Mouse (Mus musculus) hindbrain, postnatal 0 days (tissue): ENCODE measurements around the gene Gnaq. TPM values are rescaled to one million over a fixed set of nuclear protein-coding genes. Genes with fewer than 3 reads are reported as not detected.
A peak's percentile ranks its signal among the peaks of the same experiment; 100 is the strongest.

Experiments used
- ATAC-seq: fragments of 200-750 bp; cut with Nextera tagmentation; 2 replicates; pipeline ENCODE4 v1.8.0; 2017; ENCODE audit warnings: mild to moderate bottlenecking, moderate TSS enrichment, moderate library complexity
- DNase-seq: peaks from one replicate; pipeline ENCODE4 v3.0.0-alpha.2; 2015; ENCODE audit warnings: low spot score
- H3K27ac ChIP-seq: fragments of 300-500 bp; sonication (generic); 2 replicates; pipeline ENCODE4 v1.5.1; 2014; ENCODE audit warnings: mild to moderate bottlenecking
- H3K27me3 ChIP-seq: fragments of 300-500 bp; sonication (generic); 2 replicates; pipeline ENCODE4 v1.6.1; 2014; ENCODE audit warnings: low read length, mixed read lengths; ENCODE audit not compliant: insufficient read depth
- H3K36me3 ChIP-seq: fragments of 300-500 bp; sonication (generic); 2 replicates; pipeline ENCODE4 v1.6.1; 2014; ENCODE audit warnings: low read length, mixed read lengths; ENCODE audit not compliant: insufficient read depth
- H3K4me1 ChIP-seq: fragments of 300-500 bp; sonication (generic); 2 replicates; pipeline ENCODE4 v1.6.1; 2014; ENCODE audit warnings: antibody characterized with exemption, low read length, mixed read lengths; ENCODE audit not compliant: insufficient read depth
- H3K4me2 ChIP-seq: fragments of 300-500 bp; sonication (generic); 2 replicates; pipeline ENCODE4 v1.6.1; 2014; ENCODE audit warnings: low read depth, mild to moderate bottlenecking, low read length, moderate library complexity, mixed read lengths
- H3K4me3 ChIP-seq: fragments of 300-500 bp; sonication (generic); 2 replicates; pipeline ENCODE4 v1.5.1; 2014; ENCODE audit warnings: low read length
- H3K9ac ChIP-seq: fragments of 300-500 bp; sonication (generic); replicated peaks from 2 replicates; pipeline ENCODE4 v1.6.1; 2014; ENCODE audit warnings: mild to moderate bottlenecking, low read length, moderate library complexity, mixed read lengths
- H3K9me3 ChIP-seq: fragments of 300-500 bp; sonication (generic); 2 replicates; pipeline ENCODE4 v1.6.1; 2016; ENCODE audit warnings: low read length, mixed read lengths
- CTCF ChIP-seq: IDR thresholded peaks from 2 replicates; pipeline ENCODE4 v1.5.1; 2016; ENCODE audit warnings: antibody characterized with exemption, control low read depth, low read depth
- WGBS: fragments of 180-500 bp; shearing (Covaris S2); extraction: QIAGEN DNeasy Blood & Tissue Kit; methylation state at CpG from one replicate; pipeline ENCODE4 v1.1.7; 2014; 5-methylcytosine and 5-hydroxymethylcytosine counted together
- polyA plus RNA-seq: library from polyadenylated mRNA; unstranded; fragments of >200 nt; fragmentation: Nextera tagmentation; extraction: Ambion mirVana; gene quantifications from 2 replicates; pipeline ENCODE4 v1.2.1, GENCODE M21; 2015
- total RNA-seq: library from RNA; depleted of rRNA; stranded (reverse); fragments of >200 nt; gene quantifications from 2 replicates; pipeline ENCODE4 v1.2.3, GENCODE M21; 2014

Gene Gnaq
- total and polyA plus RNA-seq, 2 experiments from 2014 or later: 85.7 to 101 TPM

DNA sequence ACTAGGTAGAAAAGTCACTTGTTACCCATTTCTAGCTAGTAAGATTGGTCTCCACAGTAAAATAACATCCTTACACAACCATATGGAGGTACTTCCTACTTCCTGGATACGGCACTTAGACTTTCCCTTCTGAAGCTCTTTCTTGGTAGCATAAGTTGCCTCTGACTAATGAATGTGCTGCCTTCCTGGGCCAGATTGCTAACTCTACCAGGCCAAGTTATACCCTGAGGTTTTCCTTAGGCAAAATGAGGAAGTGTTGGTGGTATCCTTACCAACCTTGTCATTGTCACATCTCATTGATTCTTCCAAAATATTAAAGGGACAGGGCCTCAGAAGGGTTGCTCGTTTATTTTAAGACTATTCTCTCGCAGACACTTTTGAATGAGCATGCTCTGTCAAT is 22.0 kb upstream of the Gnaq start:
- 82% methylated on average over 3 of the region's 3 CpGs for WGBS
- TF ChIP-seq CTCF: no peak
- no peak for ATAC-seq

DNA sequence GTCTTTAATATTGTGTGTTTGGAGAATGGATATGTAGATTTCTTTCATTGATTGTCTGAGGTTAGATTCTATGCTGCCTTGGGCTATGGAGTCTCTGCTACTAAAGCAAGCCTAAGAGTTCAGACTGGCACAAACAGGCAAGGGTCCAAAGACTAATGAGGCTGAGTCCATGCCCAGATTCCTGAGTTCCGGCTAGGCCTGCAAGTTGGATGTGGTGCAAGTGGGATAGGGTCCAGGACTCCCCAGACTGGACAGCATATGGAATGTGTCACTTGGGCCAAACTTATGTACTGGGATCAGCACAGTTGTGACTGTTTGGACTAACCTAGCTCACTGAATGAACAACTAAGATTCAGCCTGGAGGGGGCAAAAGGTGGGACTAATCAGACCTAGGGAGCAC is 19.3 kb upstream of the Gnaq start:
- Histone ChIP-seq H3K4me2 (no peak overlapping the region), H3K36me3 (no peaks in the 10 kb centered on the region), H3K27ac (no peak overlapping the region), H3K4me3 (no peak overlapping the region), H3K4me1 (no peaks in the 10 kb centered on the region), H3K27me3 (no peaks in the 10 kb centered on the region), H3K9me3 (no peaks in the 10 kb centered on the region), H3K9ac (no peak overlapping the region)
- ATAC-seq: peak; percentile 81; the same call in 1 of the 2 replicates
- WGBS: 41% methylated on average over 1 of the region's 1 CpGs
- peak; percentile 78 for DNase-seq
- TF ChIP-seq CTCF: no peak

More for the DNA sequence above, 22.0 kb upstream of the Gnaq start:
- Histone ChIP-seq H3K9me3 (no peaks in the 10 kb centered on the region), H3K4me1 (no peaks in the 10 kb centered on the region), H3K36me3 (no peaks in the 10 kb centered on the region), H3K4me3 (no peak overlapping the region), H3K4me2 (no peak overlapping the region), H3K27me3 (no peaks in the 10 kb centered on the region), H3K27ac (no peak overlapping the region), H3K9ac (no peak overlapping the region)
- no peak for DNase-seq

DNA sequence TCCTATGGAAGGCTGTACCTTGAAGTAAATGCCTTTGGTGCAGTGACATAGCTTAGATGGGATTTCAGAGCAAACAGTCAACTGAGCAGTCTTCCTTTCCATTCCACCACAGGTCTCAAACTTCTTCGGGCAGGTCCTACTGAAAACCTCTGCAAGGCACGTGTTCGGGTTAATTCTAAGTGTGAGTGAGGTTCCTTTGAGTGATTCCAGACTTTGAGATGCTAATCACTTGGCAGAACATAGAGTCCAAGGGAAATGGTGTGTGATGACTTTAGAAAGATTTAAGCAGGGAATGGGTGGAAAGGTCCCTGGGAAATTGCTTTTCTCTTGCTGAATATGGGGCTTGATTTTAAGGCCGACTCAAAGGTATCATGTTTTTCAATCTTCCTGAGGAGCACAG is 14.2 kb upstream of the Gnaq start:
- H3K4me2 ChIP-seq: no peak overlapping the region
- no peak for ATAC-seq
- H3K4me1 ChIP-seq: no peaks in the 10 kb centered on the region
- 76% methylated on average over 4 of the region's 4 CpGs for WGBS
- H3K27ac ChIP-seq: no peak overlapping the region
- no peaks in the 10 kb centered on the region for H3K27me3 ChIP-seq
- H3K9me3 ChIP-seq: no peaks in the 10 kb centered on the region
- no peaks in the 10 kb centered on the region for H3K36me3 ChIP-seq
- no peak for DNase-seq
- H3K9ac ChIP-seq: no peak overlapping the region
- no peak for TF ChIP-seq CTCF
- H3K4me3 ChIP-seq: no peak overlapping the region

DNA sequence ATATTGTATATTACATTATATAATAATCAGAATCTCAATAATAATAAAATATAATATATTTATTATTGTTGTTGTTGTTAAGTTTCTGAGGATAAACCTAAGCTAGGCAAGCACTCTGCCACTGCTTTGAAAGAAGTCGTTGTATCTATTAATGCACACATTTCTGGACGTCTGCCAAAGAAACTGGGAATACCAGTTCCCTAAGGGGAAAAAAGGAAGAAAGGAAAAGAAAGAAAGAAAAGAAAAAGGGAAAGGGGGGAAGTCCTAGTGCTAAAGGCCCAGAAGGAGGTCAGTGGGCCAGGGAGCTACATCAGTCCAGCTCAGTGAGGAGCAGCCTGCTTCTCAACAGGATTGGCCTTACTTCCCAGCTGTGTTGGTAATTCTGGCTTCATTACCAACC is 11.3 kb upstream of the Gnaq start:
- Histone ChIP-seq H3K36me3 (no peaks in the 10 kb centered on the region), H3K4me1 (no peaks in the 10 kb centered on the region), H3K4me2 (no peak overlapping the region), H3K27ac (no peak overlapping the region), H3K4me3 (no peak overlapping the region), H3K9me3 (no peaks in the 10 kb centered on the region), H3K27me3 (no peaks in the 10 kb centered on the region), H3K9ac (no peak overlapping the region)
- no peak for TF ChIP-seq CTCF
- 22% methylated on average over 2 of the region's 2 CpGs for WGBS
- peak; percentile 41 for DNase-seq
- ATAC-seq: no peak

DNA sequence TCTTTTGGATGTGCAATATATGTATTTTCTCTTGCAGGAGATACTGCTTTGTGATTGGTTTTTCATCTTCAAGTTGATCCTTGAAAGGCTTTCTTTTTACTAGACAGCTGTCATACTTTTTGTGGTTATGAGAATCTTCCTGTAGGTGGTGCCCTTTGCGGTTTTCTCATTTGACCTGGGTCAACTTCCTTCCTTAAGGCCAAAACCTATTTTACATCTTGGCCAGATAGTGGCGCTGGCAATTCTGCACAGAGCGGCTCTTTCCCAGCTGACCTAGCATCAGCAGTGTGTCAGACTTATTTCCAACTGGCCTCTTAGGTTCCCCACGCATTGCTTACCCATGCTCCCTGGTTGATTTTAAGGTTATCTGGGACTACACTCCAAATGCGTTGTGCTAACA is 3.9 kb upstream of the Gnaq start:
- Histone ChIP-seq H3K27ac (no peak overlapping the region), H3K4me1 (no peaks in the 10 kb centered on the region), H3K4me2 (no peak overlapping the region), H3K36me3 (no peaks in the 10 kb centered on the region), H3K4me3 (no peak overlapping the region), H3K9me3 (no peaks in the 10 kb centered on the region), H3K27me3 (no peaks in the 10 kb centered on the region), H3K9ac (no peak overlapping the region)
- 45% methylated on average over 5 of the region's 5 CpGs for WGBS
- peak; percentile 23 for TF ChIP-seq CTCF
- no peak for ATAC-seq
- DNase-seq: peak; percentile 32

DNA sequence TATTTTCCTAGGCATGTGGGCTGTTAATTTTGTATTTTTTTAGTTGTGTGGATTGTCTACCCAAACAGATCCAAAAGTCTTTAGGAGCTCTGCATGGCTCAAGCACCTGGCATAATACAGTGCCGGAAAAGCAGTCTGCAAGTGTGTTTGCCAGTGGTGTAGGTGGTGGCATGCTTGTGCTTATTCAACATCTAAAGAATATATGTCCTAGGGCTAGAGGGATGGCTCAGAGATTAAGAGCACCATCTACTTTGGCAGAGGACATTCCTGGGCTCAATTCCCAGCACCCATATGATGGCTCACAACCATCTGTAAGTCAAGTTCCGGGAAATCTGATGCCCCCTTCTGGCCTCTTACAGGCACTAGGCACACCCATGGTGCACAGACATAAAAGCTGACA is 3.5 kb upstream of the Gnaq start:
- 93% methylated on average over 2 of the region's 2 CpGs for WGBS
- TF ChIP-seq CTCF: 0 out of 2 replicates have a peak, but pooled peaks have one; percentile 11
- Histone ChIP-seq H3K4me1 (no peaks in the 10 kb centered on the region), H3K9ac (no peak overlapping the region), H3K27me3 (no peaks in the 10 kb centered on the region), H3K9me3 (no peaks in the 10 kb centered on the region), H3K4me3 (no peak overlapping the region), H3K36me3 (no peaks in the 10 kb centered on the region), H3K27ac (no peak overlapping the region), H3K4me2 (no peak overlapping the region)
- ATAC-seq (no peak), DNase-seq (no peak)

DNA sequence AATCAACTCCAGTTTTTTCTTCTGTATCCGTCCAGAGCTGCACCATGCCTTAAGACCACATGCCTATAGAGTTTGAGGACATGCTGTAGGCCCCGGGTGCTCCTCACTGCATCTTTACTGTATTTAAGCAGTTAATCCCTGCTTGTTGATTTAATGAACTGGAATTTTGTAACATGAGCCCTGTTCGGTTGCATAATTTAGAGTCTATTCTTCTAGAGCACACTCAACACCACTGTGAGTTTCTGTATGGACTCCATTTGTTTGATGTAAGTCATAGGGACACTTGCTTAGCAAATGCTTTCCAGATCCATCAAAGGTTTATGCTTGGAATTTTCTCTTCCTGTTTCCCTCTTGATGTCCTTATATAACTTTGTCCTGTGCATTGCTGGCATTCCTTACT is 2.2 kb upstream of the Gnaq start:
- H3K36me3 ChIP-seq: no peaks in the 10 kb centered on the region
- 72% methylated on average over 3 of the region's 3 CpGs for WGBS
- H3K4me3 ChIP-seq: no peak overlapping the region
- peaks cover 10% of the 10 kb centered on the region; the same call in 1 of the 2 replicates for H3K4me1 ChIP-seq
- no peak for TF ChIP-seq CTCF
- no peaks in the 10 kb centered on the region for H3K9me3 ChIP-seq
- no peak overlapping the region for H3K4me2 ChIP-seq
- no peak overlapping the region for H3K9ac ChIP-seq
- DNase-seq: no peak
- ATAC-seq: no peak
- H3K27ac ChIP-seq: no peak overlapping the region
- no peaks in the 10 kb centered on the region for H3K27me3 ChIP-seq
